Mouse (Mus musculus) ES-E14 (cell line): ENCODE measurements around the gene Syn2. TPM values are rescaled to one million over a fixed set of nuclear protein-coding genes. Genes with fewer than 3 reads are reported as not detected.

Experiments
- DNase-seq: peaks from one replicate; pipeline ENCODE4 v3.0.0-alpha.2; 2013; ENCODE audit warnings: low read depth, low spot score
- H3K27ac ChIP-seq: 2 replicates; pipeline ENCODE4 v1.5.1; 2012; ENCODE audit warnings: low read depth, mild to moderate bottlenecking, low read length, moderate library complexity, mixed read lengths; ENCODE audit not compliant: poor library complexity, insufficient read depth, severe bottlenecking
- H3K36me3 ChIP-seq: 2 replicates; pipeline ENCODE4 v1.6.1; 2012; ENCODE audit warnings: mild to moderate bottlenecking, low read length, moderate library complexity, mixed read lengths; ENCODE audit not compliant: control insufficient read depth, poor library complexity, insufficient read depth, severe bottlenecking
- H3K4me1 ChIP-seq, 2 experiments: fragments of 150-350 bp in 1 of 2; sonication (generic) in 1 of 2; 2 replicates each; pipeline ENCODE4 v1.6.1; 2012; ENCODE audit warnings: low read length in 2 of 2, mild to moderate bottlenecking in 1 of 2, mixed read lengths in 1 of 2; ENCODE audit not compliant: control insufficient read depth in 2 of 2, insufficient read depth in 2 of 2, poor library complexity in 1 of 2
- H3K4me3 ChIP-seq, 2 experiments: fragments of 150-350 bp in 1 of 2; sonication (generic) in 1 of 2; 2 replicates each; pipeline ENCODE4 v1.5.1; 2012; ENCODE audit warnings: low read length in 2 of 2, low read depth in 1 of 2, mild to moderate bottlenecking in 1 of 2, mixed read lengths in 1 of 2; ENCODE audit not compliant: insufficient read depth in 1 of 2, poor library complexity in 1 of 2, severe bottlenecking in 1 of 2
- H3K9ac ChIP-seq: 2 replicates; pipeline ENCODE4 v1.6.1; 2012; ENCODE audit warnings: low read depth, mild to moderate bottlenecking, low read length, mixed read lengths; ENCODE audit not compliant: poor library complexity, insufficient read depth, severe bottlenecking
- H3K9me3 ChIP-seq: fragments of 150-350 bp; sonication (generic); 2 replicates; pipeline ENCODE4 v1.6.1; 2012; ENCODE audit warnings: low read depth, mild to moderate bottlenecking, low read length; ENCODE audit not compliant: control insufficient read depth, insufficient read depth
- CHD2 ChIP-seq: IDR thresholded peaks from 2 replicates; pipeline ENCODE4 v1.6.1; 2014; ENCODE audit warnings: mild to moderate bottlenecking, low read depth, low read length, inconsistent platforms
- HCFC1 ChIP-seq: IDR thresholded peaks from 2 replicates; pipeline ENCODE4 v1.6.1; 2012; ENCODE audit warnings: low read length, inconsistent platforms, borderline replicate concordance; ENCODE audit not compliant: insufficient read depth
- MAFK ChIP-seq: IDR thresholded peaks from 2 replicates; pipeline ENCODE4 v1.6.1; 2014; ENCODE audit warnings: mild to moderate bottlenecking, low read depth, low read length, inconsistent platforms; ENCODE audit not compliant: insufficient read depth
- ZC3H11A ChIP-seq: IDR thresholded peaks from 2 replicates; pipeline ENCODE4 v1.6.1; 2012; ENCODE audit warnings: low read depth, mild to moderate bottlenecking, inconsistent platforms, low read length, borderline replicate concordance
- ZNF384 ChIP-seq: IDR thresholded peaks from 2 replicates; pipeline ENCODE4 v1.6.1; 2012; ENCODE audit warnings: low read depth, low read length, inconsistent platforms
- in situ Hi-C, 2 experiments: fragments of 600-800 bp; cut with MboI; formaldehyde crosslinking; loops; one replicate each; pipeline ENCODE4 v1.15.1; 2025; ENCODE audit warnings: low sequenced_read_pairs in 2 of 2, inconsistent platforms in 1 of 2; ENCODE audit not compliant: unreplicated experiment in 2 of 2
- total RNA-seq: library from RNA; depleted of rRNA; stranded (reverse); fragments of 300-350 nt; gene quantifications from 2 replicates; pipeline ENCODE4 v1.2.3, GENCODE M21; 2012

Gene Syn2
- total RNA-seq, 1 experiment: 0.04 TPM

DNA sequence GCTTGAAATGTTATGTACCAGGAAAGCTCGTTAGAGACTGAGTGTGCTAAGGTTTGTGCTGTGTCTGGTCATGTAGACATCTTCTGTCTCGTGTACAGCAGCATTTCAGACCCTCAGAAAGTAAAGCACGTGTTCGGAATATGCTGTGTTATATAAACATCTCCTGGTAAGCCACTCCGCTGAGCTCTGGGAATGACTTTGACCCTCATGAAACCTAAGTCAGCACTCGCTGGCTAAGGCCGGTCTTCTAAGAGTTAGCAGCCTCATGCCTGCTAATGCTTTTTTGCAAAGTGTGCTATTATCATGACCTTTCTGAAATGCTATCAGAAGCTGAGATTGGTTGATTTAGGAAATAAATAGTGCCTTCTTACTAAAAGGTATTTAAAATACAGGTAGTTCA lies 56.4 kb downstream of the Syn2 start:
- no peak overlapping the region for H3K9ac ChIP-seq
- in situ Hi-C loops: no loop called here
- H3K9me3 ChIP-seq: no peaks in the 10 kb centered on the region
- H3K27ac ChIP-seq: no peak overlapping the region
- H3K4me3 ChIP-seq: no peak overlapping the region
- H3K4me1 ChIP-seq: no peaks in the 10 kb centered on the region
- TF ChIP-seq CHD2: no peak
- TF ChIP-seq ZC3H11A: no peak
- no peak for TF ChIP-seq ZNF384
- TF ChIP-seq MAFK: no peak
- no peak for TF ChIP-seq HCFC1
- DNase-seq: no peak
- H3K36me3 ChIP-seq: no peaks in the 10 kb centered on the region

DNA sequence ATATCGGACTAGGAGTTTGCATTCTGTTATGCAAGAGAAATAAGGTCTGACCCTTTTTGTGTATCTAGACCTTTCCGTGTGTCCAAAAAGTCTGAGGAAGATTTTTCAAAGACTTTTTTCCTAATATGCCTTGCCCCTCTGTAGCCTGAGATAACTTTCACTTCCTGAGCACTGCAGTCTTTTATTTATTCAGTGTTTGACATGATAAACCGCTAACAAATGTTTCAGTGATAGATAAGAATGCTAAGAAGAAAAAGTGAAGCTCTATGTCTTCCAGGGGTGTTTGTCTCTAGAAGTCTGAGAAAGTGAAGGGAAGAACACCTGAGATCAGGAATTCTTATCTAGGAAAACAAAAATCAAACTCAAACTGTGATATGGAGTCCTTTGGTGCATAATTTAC lies 66.1 kb downstream of the Syn2 start:
- H3K9ac ChIP-seq: no peak overlapping the region
- no peaks in the 10 kb centered on the region for H3K36me3 ChIP-seq
- no peak for DNase-seq
- in situ Hi-C loops: no loop called here
- no peak overlapping the region for H3K27ac ChIP-seq
- no peak for TF ChIP-seq HCFC1
- TF ChIP-seq CHD2: no peak
- no peak for TF ChIP-seq ZNF384
- no peak for TF ChIP-seq MAFK
- TF ChIP-seq ZC3H11A: no peak
- H3K4me3 ChIP-seq: no peak overlapping the region
- no peaks in the 10 kb centered on the region for H3K4me1 ChIP-seq
- no peaks in the 10 kb centered on the region for H3K9me3 ChIP-seq

DNA sequence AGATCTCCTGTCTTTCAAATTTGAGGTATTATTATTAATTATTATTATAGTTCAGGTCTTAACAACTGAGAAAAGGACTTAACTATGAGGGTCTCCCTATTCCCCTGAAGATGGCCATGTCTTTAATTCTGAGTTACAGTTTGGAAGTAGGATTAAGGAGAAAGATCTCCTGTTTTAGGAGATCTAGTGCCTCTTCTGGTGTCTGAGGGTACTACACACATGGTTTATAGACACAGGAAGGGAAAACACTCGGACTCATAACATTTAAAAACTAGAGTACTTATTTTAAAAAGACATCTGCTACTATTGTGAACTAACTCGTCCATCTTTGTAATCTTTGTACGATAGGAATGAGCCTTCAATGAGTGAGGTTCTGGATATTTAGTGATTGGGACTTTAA lies 68.3 kb downstream of the Syn2 start:
- peak; percentile 28 for DNase-seq
- Histone ChIP-seq H3K9ac (no peak overlapping the region), H3K9me3 (no peaks in the 10 kb centered on the region), H3K27ac (no peak overlapping the region), H3K36me3 (no peaks in the 10 kb centered on the region), H3K4me1 (no peaks in the 10 kb centered on the region), H3K4me3 (no peak overlapping the region)
- in situ Hi-C loops: no loop called here
- TF ChIP-seq ZC3H11A (no peak), ZNF384 (no peak), MAFK (no peak), CHD2 (no peak), HCFC1 (no peak)

DNA sequence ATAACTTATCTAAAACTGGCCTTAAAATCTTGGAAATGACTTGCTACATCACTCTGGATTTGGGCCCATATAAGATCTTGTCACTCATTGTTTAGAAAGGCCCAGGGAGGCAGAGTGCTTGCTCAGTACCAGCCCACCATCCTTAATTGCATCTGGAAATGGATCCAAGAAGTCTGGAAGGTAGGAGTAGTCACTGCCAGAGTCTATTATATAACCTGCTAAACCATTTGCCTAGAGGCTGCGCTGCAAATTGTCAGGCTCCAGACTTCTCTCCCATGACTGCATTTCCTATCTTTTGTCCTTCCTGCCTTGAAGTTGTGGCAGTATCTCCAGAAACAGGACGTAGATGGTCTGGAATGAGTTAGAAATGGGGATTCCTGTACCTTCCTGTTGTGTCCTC lies 75.5 kb downstream of the Syn2 start:
- DNase-seq: no peak

GRCm38 (mm10) chr6:115210820-115211219 lies 76.1 kb downstream of the Syn2 start:
- in situ Hi-C loops: no loop called here
- no peak overlapping the region for H3K27ac ChIP-seq
- no peaks in the 10 kb centered on the region for H3K36me3 ChIP-seq
- H3K4me1 ChIP-seq: no peaks in the 10 kb centered on the region
- DNase-seq: no peak
- no peaks in the 10 kb centered on the region for H3K9me3 ChIP-seq
- no peak overlapping the region for H3K9ac ChIP-seq
- no peak overlapping the region for H3K4me3 ChIP-seq
- no peak for TF ChIP-seq ZC3H11A
- TF ChIP-seq CHD2: no peak
- TF ChIP-seq MAFK: no peak
- no peak for TF ChIP-seq ZNF384
- no peak for TF ChIP-seq HCFC1

More for the DNA sequence above, 75.5 kb downstream of the Syn2 start:
- Histone ChIP-seq H3K4me3 (no peak overlapping the region), H3K9ac (no peak overlapping the region), H3K27ac (no peak overlapping the region), H3K36me3 (no peaks in the 10 kb centered on the region), H3K9me3 (no peaks in the 10 kb centered on the region), H3K4me1 (no peaks in the 10 kb centered on the region)
- in situ Hi-C loops: no loop called here
- TF ChIP-seq HCFC1 (no peak), MAFK (no peak), ZC3H11A (no peak), ZNF384 (no peak), CHD2 (no peak)
